Mouse (Mus musculus) megakaryocyte, embryonic 14.5 days (primary cell): ENCODE results near the gene Golga5.

Experiments used
- FLI1 ChIP-seq: IDR thresholded peaks from 2 replicates; pipeline ENCODE4 v1.6.1; 2012; ENCODE audit warnings: low read length, inconsistent platforms, mixed read lengths
- GATA1 ChIP-seq: IDR thresholded peaks from 3 replicates; pipeline ENCODE4 v1.6.1; 2012; ENCODE audit warnings: mixed read lengths, low read length, inconsistent platforms, borderline replicate concordance

GRCm38 (mm10) chr12:102422065-102422464 is 46.9 kb upstream of the Golga5 start:
- no peak for TF ChIP-seq GATA1
- no peak for TF ChIP-seq FLI1
